8 mouse cellular contexts compared by ENCODE assay signal in genomic region chr17:46073730-46074301, GRCm38 (mm10). TPM values are rescaled to one million over a fixed set of nuclear protein-coding genes. Genes with fewer than 3 reads are reported as not detected.
DNase-seq lines count a peak whose midpoint lies in the region; ATAC-seq and TF ChIP-seq lines count a peak whose summit lies in the region.

No protein-coding gene starts in this region.

- peak; percentile 72 for DNase-seq in Muller cell, postnatal 12 days (ENCODE audit: inconsistent ontology term)
- DNase-seq in cerebellum, adult 9-11 months: peak; percentile 52
- DNase-seq in liver, postnatal 0 days: peak; percentile 90
- DNase-seq in spleen, adult 18-20 months: peak; percentile 75 to 81
- no peak for DNase-seq in forebrain, postnatal 0 days

- H3K9me3 ChIP-seq in heart, embryonic 12.5 days (replicated peaks): no peaks in the 10 kb centered on the region
- H3K9me3 ChIP-seq in kidney, embryonic 15.5 days (replicated peaks): no peaks in the 10 kb centered on the region
- no peaks in the 10 kb centered on the region for H3K9me3 ChIP-seq in liver, postnatal 0 days (ENCODE audit: low read length)
- H3K9me3 ChIP-seq in forebrain, postnatal 0 days (ENCODE audit: low read length): no peaks in the 10 kb centered on the region

- no peaks in the 10 kb centered on the region for H3K79me2 ChIP-seq in C2C12 (ENCODE audit: control insufficient read depth, insufficient read depth)

- peaks cover 12% of the 10 kb centered on the region for H3K4me1 ChIP-seq in heart, embryonic 12.5 days (replicated peaks)
- peaks cover 33% of the 10 kb centered on the region for H3K4me1 ChIP-seq in kidney, embryonic 15.5 days
- peaks cover 19% of the 10 kb centered on the region for H3K4me1 ChIP-seq in liver, postnatal 0 days (ENCODE audit: insufficient read depth)
- H3K4me1 ChIP-seq in forebrain, postnatal 0 days (ENCODE audit: insufficient read depth): no peaks in the 10 kb centered on the region

- WGBS in heart, embryonic 12.5 days: 43% methylated on average over 23 of the region's 23 CpGs
- WGBS in kidney, embryonic 15.5 days: 10% methylated on average over 23 of the region's 23 CpGs
- WGBS in liver, postnatal 0 days (ENCODE audit: insufficient replicate concordance): 6% methylated on average over 23 of the region's 23 CpGs
- WGBS in forebrain, postnatal 0 days: 64% methylated on average over 23 of the region's 23 CpGs

- H3K9ac ChIP-seq in heart, embryonic 12.5 days: 0 out of 2 replicates have a peak overlapping the region, but pooled peaks have one; percentile 52
- no peak overlapping the region for H3K9ac ChIP-seq in kidney, embryonic 15.5 days
- peak overlapping the region; percentile 26; the same call in 1 of the 2 replicates for H3K9ac ChIP-seq in liver, postnatal 0 days (replicated peaks)
- H3K9ac ChIP-seq in forebrain, postnatal 0 days: no peak overlapping the region

- no peak for TF ChIP-seq CTCF in C2C12 (IDR thresholded peaks at IDR 0.05; ENCODE audit: control insufficient read depth, insufficient read depth, insufficient read length)
- no peak for TF ChIP-seq CTCF in liver, postnatal 0 days (IDR thresholded peaks at IDR 0.05; ENCODE audit: low read depth)
- no peak for TF ChIP-seq CTCF in forebrain, postnatal 0 days (IDR thresholded peaks at IDR 0.05; ENCODE audit: low read depth)

- peak overlapping the region; percentile 56 for H3K4me2 ChIP-seq in heart, embryonic 12.5 days
- H3K4me2 ChIP-seq in kidney, embryonic 15.5 days: peak overlapping the region; percentile 61
- peak overlapping the region; percentile 74 for H3K4me2 ChIP-seq in liver, postnatal 0 days (ENCODE audit: low read depth, low read length)
- H3K4me2 ChIP-seq in forebrain, postnatal 0 days (ENCODE audit: low read depth): no peak overlapping the region

- H3K4me3 ChIP-seq in C2C12 (ENCODE audit: insufficient read depth, poor library complexity, severe bottlenecking): no peak overlapping the region
- H3K4me3 ChIP-seq in heart, embryonic 12.5 days: peak overlapping the region; percentile 7; the same call in 1 of the 2 replicates
- peak overlapping the region; percentile 28 for H3K4me3 ChIP-seq in kidney, embryonic 15.5 days (replicated peaks)
- H3K4me3 ChIP-seq in liver, postnatal 0 days (ENCODE audit: low read depth, low read length): peak overlapping the region; percentile 24
- no peak overlapping the region for H3K4me3 ChIP-seq in forebrain, postnatal 0 days (ENCODE audit: low read depth, low read length)

- H3K27ac ChIP-seq in heart, embryonic 12.5 days (ENCODE audit: poor library complexity, severe bottlenecking): no peak overlapping the region
- H3K27ac ChIP-seq in kidney, embryonic 15.5 days: peak overlapping the region; percentile 70
- H3K27ac ChIP-seq in liver, postnatal 0 days (ENCODE audit: low read depth): 0 out of 2 replicates have a peak overlapping the region, but pooled peaks have one; percentile 6
- H3K27ac ChIP-seq in forebrain, postnatal 0 days (ENCODE audit: low read depth, low read length): no peak overlapping the region

- H3K36me3 ChIP-seq in C2C12 (ENCODE audit: control insufficient read depth, insufficient read depth): no peaks in the 10 kb centered on the region
- H3K36me3 ChIP-seq in heart, embryonic 12.5 days: no peaks in the 10 kb centered on the region
- H3K36me3 ChIP-seq in kidney, embryonic 15.5 days: no peaks in the 10 kb centered on the region
- no peaks in the 10 kb centered on the region for H3K36me3 ChIP-seq in liver, postnatal 0 days (replicated peaks; ENCODE audit: insufficient read depth, low read length)
- H3K36me3 ChIP-seq in forebrain, postnatal 0 days (ENCODE audit: insufficient read depth): no peaks in the 10 kb centered on the region

- peak; percentile 59; the same call in 1 of the 2 replicates for TF ChIP-seq EP300 in liver, postnatal 0 days (IDR thresholded peaks at IDR 0.05; ENCODE audit: low read depth)

- no peaks in the 10 kb centered on the region for H3K79me3 ChIP-seq in C2C12 (ENCODE audit: low read depth)

- H3K27me3 ChIP-seq in C2C12 (ENCODE audit: control insufficient read depth, insufficient read depth, insufficient read length): no peaks in the 10 kb centered on the region
- H3K27me3 ChIP-seq in heart, embryonic 12.5 days (replicated peaks): no peaks in the 10 kb centered on the region
- H3K27me3 ChIP-seq in kidney, embryonic 15.5 days: no peaks in the 10 kb centered on the region
- no peaks in the 10 kb centered on the region for H3K27me3 ChIP-seq in liver, postnatal 0 days (ENCODE audit: insufficient read depth, low read length)
- H3K27me3 ChIP-seq in forebrain, postnatal 0 days (ENCODE audit: insufficient read depth, low read length): no peaks in the 10 kb centered on the region

- peak; percentile 70 for ATAC-seq in heart, embryonic 12.5 days (ENCODE audit: insufficient number of reproducible peaks, low FRiP score)
- peak; percentile 78 for ATAC-seq in kidney, embryonic 15.5 days (replicated peaks; ENCODE audit: low FRiP score)
- ATAC-seq in liver, postnatal 0 days: peak; percentile 87
- no peak for ATAC-seq in forebrain, postnatal 0 days

- no peak overlapping the region for H3ac ChIP-seq in C2C12 (ENCODE audit: control insufficient read depth, insufficient read length, low read depth)

TF ChIP-seq in C2C12, 6 proteins besides CTCF, POLR2A, EP300 and RAD21:
- TF ChIP-seq MAX (IDR thresholded peaks at IDR 0.05) (peak; percentile 70), USF1 (IDR thresholded peaks at IDR 0.05; ENCODE audit: low read depth) (peak; percentile 24), CEBPB (IDR thresholded peaks at IDR 0.05; ENCODE audit: low read depth) (peak; percentile 95), MYOD1 (IDR thresholded peaks at IDR 0.05; ENCODE audit: control insufficient read depth, insufficient read length, low read depth) (peak; percentile 25), MYOG (IDR thresholded peaks at IDR 0.05; ENCODE audit: control insufficient read depth, extremely low read depth, insufficient read length) (no peak), FOSL1 (IDR thresholded peaks at IDR 0.05; ENCODE audit: insufficient read depth, low read length, poor library complexity, severe bottlenecking) (no peak)

RNA-seq across cellular contexts. Expression of gene Mrps18a, which starts 37.0 kb away (rescaled TPM):
- polyA plus RNA-seq in C2C12 (2012; fragmentation: generic; extraction: Trizol): 136 TPM
- polyA plus RNA-seq in heart, embryonic 12.5 days (2016; fragmentation: Nextera tagmentation; extraction: Ambion mirVana): 121 and 125 TPM in 2 replicates
- 154 and 155 TPM in 2 replicates for polyA plus RNA-seq in kidney, embryonic 15.5 days (2015; fragmentation: Nextera tagmentation; extraction: Ambion mirVana)
- polyA plus RNA-seq in liver, postnatal 0 days (2015; fragmentation: Nextera tagmentation; extraction: Ambion mirVana): 52.0 and 55.6 TPM in 2 replicates
- total RNA-seq in forebrain, postnatal 0 days (2014; rRNA removed): 72.9 and 79.4 TPM in 2 replicates
- polyA plus RNA-seq in forebrain, postnatal 0 days (2015; fragmentation: Nextera tagmentation; extraction: Ambion mirVana): 171 and 176 TPM in 2 replicates

RNA-seq across cellular contexts. Expression of gene Vegfa, which starts 41.6 kb away (rescaled TPM):
- polyA plus RNA-seq in C2C12 (2012; fragmentation: generic; extraction: Trizol): 52.5 TPM
- polyA plus RNA-seq in heart, embryonic 12.5 days (2016; fragmentation: Nextera tagmentation; extraction: Ambion mirVana): 6.5 and 6.9 TPM in 2 replicates
- polyA plus RNA-seq in kidney, embryonic 15.5 days (2015; fragmentation: Nextera tagmentation; extraction: Ambion mirVana): 5.9 and 6.6 TPM in 2 replicates
- 2.8 and 3.1 TPM in 2 replicates for polyA plus RNA-seq in liver, postnatal 0 days (2015; fragmentation: Nextera tagmentation; extraction: Ambion mirVana)
- total RNA-seq in forebrain, postnatal 0 days (2014; rRNA removed): 70.7 and 96.5 TPM in 2 replicates
- polyA plus RNA-seq in forebrain, postnatal 0 days (2015; fragmentation: Nextera tagmentation; extraction: Ambion mirVana): 2.0 and 2.3 TPM in 2 replicates

Comparison
In these comparisons a context has a peak if more than half of its experiments do, and no peak if none do; other contexts are left out.
1. H3K4me3 ChIP-seq: peak in heart, embryonic 12.5 days (single experiment), kidney, embryonic 15.5 days (single experiment) and liver, postnatal 0 days (single experiment); none in C2C12 (single experiment) and forebrain, postnatal 0 days (single experiment).
2. H3K27ac ChIP-seq: peak in kidney, embryonic 15.5 days (single experiment) and liver, postnatal 0 days (single experiment); none in heart, embryonic 12.5 days (single experiment) and forebrain, postnatal 0 days (single experiment).
3. H3K9ac ChIP-seq: peak in heart, embryonic 12.5 days (single experiment) and liver, postnatal 0 days (single experiment); none in kidney, embryonic 15.5 days (single experiment) and forebrain, postnatal 0 days (single experiment).